In the genomic region with DNA sequence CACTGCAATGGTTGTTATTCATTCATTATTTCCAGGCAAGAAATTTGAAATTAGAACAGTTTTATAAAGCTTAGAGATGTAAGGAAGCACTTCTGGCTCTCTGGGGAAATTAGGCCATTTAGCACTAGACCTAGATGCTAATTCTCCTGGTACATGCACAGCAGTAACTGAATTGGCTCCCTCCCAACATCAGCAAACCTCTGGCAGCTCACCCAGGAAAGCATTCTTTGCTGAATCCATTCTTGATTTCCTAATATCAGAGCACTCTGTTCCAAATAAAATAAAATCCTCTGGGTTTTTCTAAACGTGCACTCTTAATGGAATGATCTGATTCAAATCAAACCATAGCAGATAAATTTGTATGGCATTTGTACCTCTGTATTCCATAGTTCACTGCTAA, we compare ENCODE assay signal across 10 mouse cellular contexts.
DNase-seq lines count a peak whose midpoint lies in the region; ATAC-seq lines count a peak whose summit lies in the region.
"Had no signal": no experiment of that assay in that cellular context is flagged by ENCODE, and none has a peak within 500 bp of the region (broad histone marks: within the 10 kb centered on the region; RNA-seq: fewer than 3 reads in every experiment).

No protein-coding gene starts in this region.

- H3K27ac ChIP-seq in embryonic facial prominence, embryonic 14.5 days (replicated peaks; ENCODE audit: low read depth, low read length) = no peak overlapping the region
- no peak overlapping the region for H3K27ac ChIP-seq in embryonic facial prominence, embryonic 10.5 days (replicated peaks)
- no peak overlapping the region for H3K27ac ChIP-seq in limb, embryonic 10.5 days
- H3K27ac ChIP-seq: limb, embryonic 13.5 days had no signal

- DNase-seq in embryonic facial prominence, embryonic 14.5 days (ENCODE audit: low spot score) = peak; percentile 41
- no peak for DNase-seq in embryonic facial prominence, embryonic 10.5 days (ENCODE audit: low spot score)
- DNase-seq in left cerebral cortex, postnatal 4 days = peak; percentile 2
- DNase-seq in left cerebral cortex, adult 18-20 months (ENCODE audit: low spot score in 2 of 2) = no peak
- peak; percentile 14 for DNase-seq in adrenal gland, adult 8-10 months
- DNase-seq in kidney, adult 8-10 months = peak; percentile 0 to 11
- no peak for DNase-seq in limb, embryonic 10.5 days (ENCODE audit: low spot score)
- DNase-seq: B cell, adult 2 months had no signal

- no peaks in the 10 kb centered on the region for H3K4me1 ChIP-seq in embryonic facial prominence, embryonic 14.5 days (ENCODE audit: control insufficient read depth, insufficient read depth, low read length)
- H3K4me1 ChIP-seq in embryonic facial prominence, embryonic 10.5 days = no peaks in the 10 kb centered on the region
- H3K4me1 ChIP-seq in limb, embryonic 10.5 days = no peaks in the 10 kb centered on the region
- H3K4me1 ChIP-seq: limb, embryonic 13.5 days had no signal

- no peak overlapping the region for H3K9ac ChIP-seq in embryonic facial prominence, embryonic 14.5 days (ENCODE audit: low read depth, low read length)
- H3K9ac ChIP-seq: limb, embryonic 13.5 days had no signal

- no peaks in the 10 kb centered on the region for H3K27me3 ChIP-seq in embryonic facial prominence, embryonic 14.5 days (replicated peaks; ENCODE audit: control insufficient read depth, insufficient read depth, low read length)
- H3K27me3 ChIP-seq in embryonic facial prominence, embryonic 10.5 days (replicated peaks; ENCODE audit: low read depth, poor library complexity, severe bottlenecking) = no peaks in the 10 kb centered on the region
- no peaks in the 10 kb centered on the region for H3K27me3 ChIP-seq in limb, embryonic 10.5 days (ENCODE audit: low read depth, poor library complexity, severe bottlenecking)
- H3K27me3 ChIP-seq: limb, embryonic 13.5 days had no signal

- WGBS in embryonic facial prominence, embryonic 14.5 days = 34% methylated on average over 1 of the region's 1 CpGs
- WGBS in embryonic facial prominence, embryonic 10.5 days = 68% methylated on average over 1 of the region's 1 CpGs
- 82% methylated on average over 1 of the region's 1 CpGs for whole genome bisulfite sequencing in limb, embryonic 10.5 days

- H3K36me3 ChIP-seq in embryonic facial prominence, embryonic 14.5 days (ENCODE audit: control insufficient read depth, insufficient read depth, low read length) = no peaks in the 10 kb centered on the region
- no peaks in the 10 kb centered on the region for H3K36me3 ChIP-seq in embryonic facial prominence, embryonic 10.5 days (replicated peaks)
- no peaks in the 10 kb centered on the region for H3K36me3 ChIP-seq in limb, embryonic 10.5 days
- H3K36me3 ChIP-seq: limb, embryonic 13.5 days had no signal

- H3K4me2 ChIP-seq in embryonic facial prominence, embryonic 14.5 days (ENCODE audit: low read depth, low read length) = no peak overlapping the region
- H3K4me2 ChIP-seq: limb, embryonic 13.5 days had no signal

- H3K4me3 ChIP-seq in embryonic facial prominence, embryonic 14.5 days (ENCODE audit: low read depth, low read length) = no peak overlapping the region
- H3K4me3 ChIP-seq in embryonic facial prominence, embryonic 10.5 days = no peak overlapping the region
- H3K4me3 ChIP-seq in limb, embryonic 10.5 days = no peak overlapping the region
- H3K4me3 ChIP-seq: limb, embryonic 13.5 days had no signal

- ATAC-seq in embryonic facial prominence, embryonic 14.5 days (ENCODE audit: low read depth) = no peak
- no peak for ATAC-seq in activated CD4-positive, CD25-positive, alpha-beta regulatory T cell, adult 4 months

- intact Hi-C loops in left cerebral cortex, postnatal 4 days (cut with DNase I) = no loop called here

- H3K9me3 ChIP-seq in embryonic facial prominence, embryonic 14.5 days (ENCODE audit: control insufficient read depth, low read length) = no peaks in the 10 kb centered on the region
- no peaks in the 10 kb centered on the region for H3K9me3 ChIP-seq in embryonic facial prominence, embryonic 10.5 days
- H3K9me3 ChIP-seq in limb, embryonic 10.5 days (replicated peaks) = no peaks in the 10 kb centered on the region
- H3K9me3 ChIP-seq: limb, embryonic 13.5 days had no signal

Comparison
In these comparisons a context has a peak if more than half of its experiments do, and no peak if none do; other contexts are left out.
1. DNase-seq: peak in embryonic facial prominence, embryonic 14.5 days (single experiment), left cerebral cortex, postnatal 4 days (single experiment), adrenal gland, adult 8-10 months (single experiment) and kidney, adult 8-10 months (2 of 2); none in embryonic facial prominence, embryonic 10.5 days (single experiment), left cerebral cortex, adult 18-20 months (0 of 2) and limb, embryonic 10.5 days (single experiment).